Mouse (Mus musculus): Measurements from ENCODE around the gene Tmem132d. TPM values are rescaled to one million over a fixed set of nuclear protein-coding genes. Genes with fewer than 3 reads are reported as not detected.

The Tmem132d gene
- polyA plus RNA-seq, 1 experiment from 2014 or later: 0.56 TPM

DNA sequence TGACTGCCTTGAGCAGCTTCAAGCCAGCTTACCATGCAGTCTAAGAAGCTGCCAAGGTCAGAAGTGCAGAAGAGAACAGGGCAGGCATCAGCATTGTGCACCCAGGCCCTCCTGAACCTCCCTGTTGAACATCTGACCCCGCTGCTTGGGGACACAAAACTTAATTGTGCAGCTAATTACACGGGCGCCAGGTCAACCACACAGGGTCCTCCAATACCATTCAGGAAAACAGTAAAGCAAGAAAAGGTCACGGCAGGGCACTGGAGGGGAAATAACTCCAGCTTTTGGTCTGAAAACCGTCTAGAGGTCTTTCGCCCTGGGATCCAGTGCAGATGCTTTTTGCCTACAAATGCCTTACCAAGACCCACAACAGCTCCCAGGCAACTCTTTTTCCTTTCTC, 159.6 kb downstream of the Tmem132d start:
- Histone ChIP-seq H3K9me3 (replicated peaks; ENCODE audit: control insufficient read depth, low read length) (no peaks in the 10 kb centered on the region), H3K9ac (replicated peaks; ENCODE audit: low read length) (no peak overlapping the region), H3K4me3 (ENCODE audit: low read depth, low read length) (no peak overlapping the region), H3K36me3 (replicated peaks; ENCODE audit: control insufficient read depth, insufficient read depth, low read depth, low read length) (no peaks in the 10 kb centered on the region), H3K4me2 (ENCODE audit: low read depth, low read length) (no peak overlapping the region), H3K27me3 (ENCODE audit: control insufficient read depth, insufficient read depth, low read length) (no peaks in the 10 kb centered on the region), H3K4me1 (ENCODE audit: control insufficient read depth, insufficient read depth, low read length) (no peaks in the 10 kb centered on the region), H3K27ac (replicated peaks; ENCODE audit: low read depth, low read length) (no peak overlapping the region)
- ATAC-seq (replicated peaks; ENCODE audit: insufficient number of reproducible peaks, low FRiP score, low TSS enrichment, low read depth): no peak
- WGBS: 7% methylated on average over 6 of the region's 6 CpGs
- no peak for DNase-seq (ENCODE audit: low spot score)

DNA sequence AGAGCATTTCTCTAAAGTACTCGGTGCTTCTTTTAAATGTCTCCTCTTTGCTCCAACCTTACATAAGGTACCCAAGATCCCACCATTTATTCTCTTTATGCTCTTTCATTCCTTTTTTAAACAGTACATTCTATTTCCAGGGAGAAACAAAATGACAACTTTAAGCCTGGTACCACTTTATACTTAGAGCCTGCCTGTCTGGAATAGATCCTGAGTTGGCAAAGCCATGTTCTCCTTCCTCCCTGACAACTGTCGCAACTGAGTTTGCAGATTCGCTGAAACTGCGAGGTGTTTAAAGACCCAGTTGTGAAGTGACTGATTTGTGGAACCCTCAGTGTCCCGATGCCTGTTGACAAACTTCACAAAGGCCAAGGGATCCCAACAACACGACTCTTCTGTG, 165.5 kb downstream of the Tmem132d start:
- WGBS: 96% methylated on average over 6 of the region's 6 CpGs

DNA sequence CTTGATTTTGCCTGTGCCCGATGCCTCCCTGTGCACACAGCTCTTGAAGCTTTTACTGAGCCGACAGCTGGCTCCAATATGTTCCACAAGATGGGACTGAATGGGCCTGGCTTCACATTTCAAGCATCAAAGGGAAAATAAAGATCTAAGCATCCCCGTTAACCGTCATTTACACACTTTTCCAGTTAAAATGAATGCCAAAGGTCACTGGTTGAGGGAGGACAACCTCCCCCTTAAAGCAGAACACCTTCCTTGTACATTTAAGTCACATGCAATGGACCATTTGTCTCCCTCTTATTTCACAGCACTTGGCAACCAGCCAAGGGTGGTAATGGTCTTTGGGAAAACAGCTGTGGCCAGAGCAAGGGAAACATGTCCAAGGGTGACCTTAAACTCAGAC, 188.7 kb downstream of the Tmem132d start:
- peak; percentile 82 for DNase-seq (ENCODE audit: low spot score)

More for the DNA sequence above, 165.5 kb downstream of the Tmem132d start:
- H3K27ac ChIP-seq (replicated peaks; ENCODE audit: low read depth, low read length): no peak overlapping the region
- DNase-seq (ENCODE audit: low spot score) (no peak), ATAC-seq (replicated peaks; ENCODE audit: insufficient number of reproducible peaks, low FRiP score, low TSS enrichment, low read depth) (no peak)
- no peak overlapping the region for H3K4me3 ChIP-seq (ENCODE audit: low read depth, low read length)
- H3K4me2 ChIP-seq (ENCODE audit: low read depth, low read length): no peak overlapping the region
- H3K9ac ChIP-seq (replicated peaks; ENCODE audit: low read length): no peak overlapping the region
- H3K4me1 ChIP-seq (ENCODE audit: control insufficient read depth, insufficient read depth, low read length): no peaks in the 10 kb centered on the region
- H3K36me3 ChIP-seq (replicated peaks; ENCODE audit: control insufficient read depth, insufficient read depth, low read depth, low read length): no peaks in the 10 kb centered on the region
- H3K27me3 ChIP-seq (ENCODE audit: control insufficient read depth, insufficient read depth, low read length): no peaks in the 10 kb centered on the region
- H3K9me3 ChIP-seq (replicated peaks; ENCODE audit: control insufficient read depth, low read length): no peaks in the 10 kb centered on the region

DNA sequence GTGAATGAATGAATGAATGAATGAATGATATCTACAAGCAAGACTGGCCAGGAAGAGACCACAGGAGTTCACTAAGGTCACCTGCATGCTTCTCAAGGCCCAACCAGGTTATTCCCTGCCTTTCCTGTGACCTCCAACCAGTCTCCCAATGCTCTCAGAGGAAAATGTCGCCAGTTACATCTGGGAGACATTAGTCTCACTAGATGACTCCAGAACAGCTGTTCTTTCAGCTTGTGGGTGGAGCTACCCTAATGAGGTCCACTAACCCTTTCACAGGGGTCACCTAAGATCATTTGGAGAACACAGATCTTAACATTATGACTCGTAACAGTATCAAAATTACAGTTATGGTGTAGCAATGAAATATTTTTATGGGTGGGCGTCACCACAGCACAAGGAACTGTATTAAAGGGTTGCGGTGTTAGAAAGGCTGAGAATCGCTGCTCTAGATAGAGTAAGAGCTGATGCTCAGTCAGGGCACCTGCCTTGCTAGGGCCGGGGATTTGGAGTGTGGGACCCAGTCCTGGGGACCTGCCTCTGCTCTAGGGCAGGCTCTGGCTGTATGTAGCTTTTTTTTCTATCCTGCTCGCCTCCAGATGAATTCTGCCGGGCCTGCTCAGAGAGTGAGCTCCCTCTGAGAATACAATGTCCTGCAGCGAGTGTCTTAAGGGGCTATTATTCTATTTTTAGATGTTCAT, 196.1 kb downstream of the Tmem132d start:
- Histone ChIP-seq H3K4me1 (ENCODE audit: control insufficient read depth, insufficient read depth, low read length) (no peaks in the 10 kb centered on the region), H3K4me2 (ENCODE audit: low read depth, low read length) (no peak overlapping the region), H3K9me3 (replicated peaks; ENCODE audit: control insufficient read depth, low read length) (no peaks in the 10 kb centered on the region; the same call in 1 of the 2 replicates), H3K36me3 (replicated peaks; ENCODE audit: control insufficient read depth, insufficient read depth, low read depth, low read length) (no peaks in the 10 kb centered on the region), H3K27ac (replicated peaks; ENCODE audit: low read depth, low read length) (no peak overlapping the region), H3K4me3 (ENCODE audit: low read depth, low read length) (no peak overlapping the region), H3K27me3 (ENCODE audit: control insufficient read depth, insufficient read depth, low read length) (no peaks in the 10 kb centered on the region), H3K9ac (replicated peaks; ENCODE audit: low read length) (no peak overlapping the region)
- WGBS: 39% methylated on average over 9 of the region's 9 CpGs
- DNase-seq (ENCODE audit: low spot score) (peak; percentile 59), ATAC-seq (replicated peaks; ENCODE audit: insufficient number of reproducible peaks, low FRiP score, low TSS enrichment, low read depth) (no peak)

More for the DNA sequence above, 188.7 kb downstream of the Tmem132d start:
- Histone ChIP-seq H3K4me2 (ENCODE audit: low read depth, low read length) (no peak overlapping the region), H3K27ac (replicated peaks; ENCODE audit: low read depth, low read length) (no peak overlapping the region), H3K36me3 (replicated peaks; ENCODE audit: control insufficient read depth, insufficient read depth, low read depth, low read length) (no peaks in the 10 kb centered on the region), H3K27me3 (ENCODE audit: control insufficient read depth, insufficient read depth, low read length) (no peaks in the 10 kb centered on the region), H3K4me3 (ENCODE audit: low read depth, low read length) (no peak overlapping the region), H3K9me3 (replicated peaks; ENCODE audit: control insufficient read depth, low read length) (no peaks in the 10 kb centered on the region), H3K9ac (replicated peaks; ENCODE audit: low read length) (no peak overlapping the region), H3K4me1 (ENCODE audit: control insufficient read depth, insufficient read depth, low read length) (no peaks in the 10 kb centered on the region)
- no peak for ATAC-seq (replicated peaks; ENCODE audit: insufficient number of reproducible peaks, low FRiP score, low TSS enrichment, low read depth)
- 25% methylated on average over 4 of the region's 4 CpGs for WGBS

DNA sequence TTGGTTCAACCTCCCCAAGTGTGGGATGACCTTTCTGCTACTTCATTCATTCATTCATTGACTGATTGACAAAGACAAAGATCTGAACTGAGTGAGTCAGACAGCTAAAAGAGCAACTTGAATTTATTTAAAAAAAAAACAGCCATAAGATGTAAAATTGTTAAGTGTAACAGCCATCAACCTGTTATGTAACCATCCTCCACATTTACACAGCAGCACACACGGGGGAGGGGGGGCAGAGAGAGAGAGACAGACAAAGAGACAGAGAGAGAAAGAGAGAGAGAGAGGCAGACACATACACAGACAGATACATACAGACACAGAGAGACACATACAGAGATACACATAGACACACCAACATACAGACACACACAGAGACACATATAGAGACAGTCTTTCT, 197.3 kb downstream of the Tmem132d start:
- Histone ChIP-seq H3K4me2 (ENCODE audit: low read depth, low read length) (no peak overlapping the region), H3K4me1 (ENCODE audit: control insufficient read depth, insufficient read depth, low read length) (no peaks in the 10 kb centered on the region), H3K9ac (replicated peaks; ENCODE audit: low read length) (no peak overlapping the region), H3K36me3 (replicated peaks; ENCODE audit: control insufficient read depth, insufficient read depth, low read depth, low read length) (no peaks in the 10 kb centered on the region), H3K9me3 (replicated peaks; ENCODE audit: control insufficient read depth, low read length) (no peaks in the 10 kb centered on the region; the same call in 1 of the 2 replicates), H3K27ac (replicated peaks; ENCODE audit: low read depth, low read length) (no peak overlapping the region), H3K4me3 (ENCODE audit: low read depth, low read length) (no peak overlapping the region), H3K27me3 (ENCODE audit: control insufficient read depth, insufficient read depth, low read length) (no peaks in the 10 kb centered on the region)
- no peak for ATAC-seq (replicated peaks; ENCODE audit: insufficient number of reproducible peaks, low FRiP score, low TSS enrichment, low read depth)
- 63% methylated on average over 1 of the region's 1 CpGs for WGBS
- no peak for DNase-seq (ENCODE audit: low spot score)

DNA sequence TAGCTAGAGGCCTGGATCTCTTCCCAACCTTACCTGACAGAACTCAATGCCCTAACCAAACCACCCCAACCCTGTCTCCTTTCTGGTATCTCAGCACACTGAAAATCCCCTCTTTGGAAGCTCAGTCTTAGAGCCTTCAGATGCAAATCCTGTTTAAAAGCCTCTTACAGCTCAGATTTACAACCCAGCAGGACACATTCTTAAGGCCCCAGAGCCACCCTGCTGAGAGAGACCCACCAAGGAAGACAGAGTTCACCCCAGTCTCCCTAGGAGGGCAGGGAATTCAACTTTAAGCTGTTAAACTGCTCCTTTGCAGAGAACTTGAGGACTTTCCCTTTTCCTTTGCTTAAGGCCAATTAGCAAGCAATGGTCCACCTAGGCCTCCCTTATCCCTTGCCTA, 199.8 kb downstream of the Tmem132d start:
- H3K27ac ChIP-seq (replicated peaks; ENCODE audit: low read depth, low read length): no peak overlapping the region
- no peaks in the 10 kb centered on the region; the same call in 1 of the 2 replicates for H3K9me3 ChIP-seq (replicated peaks; ENCODE audit: control insufficient read depth, low read length)
- no peaks in the 10 kb centered on the region for H3K27me3 ChIP-seq (ENCODE audit: control insufficient read depth, insufficient read depth, low read length)
- H3K4me2 ChIP-seq (ENCODE audit: low read depth, low read length): no peak overlapping the region
- ATAC-seq (replicated peaks; ENCODE audit: insufficient number of reproducible peaks, low FRiP score, low TSS enrichment, low read depth) (no peak), DNase-seq (ENCODE audit: low spot score) (no peak)
- H3K36me3 ChIP-seq (replicated peaks; ENCODE audit: control insufficient read depth, insufficient read depth, low read depth, low read length): no peaks in the 10 kb centered on the region
- H3K4me1 ChIP-seq (ENCODE audit: control insufficient read depth, insufficient read depth, low read length): no peaks in the 10 kb centered on the region
- no peak overlapping the region for H3K4me3 ChIP-seq (ENCODE audit: low read depth, low read length)
- no peak overlapping the region for H3K9ac ChIP-seq (replicated peaks; ENCODE audit: low read length)

DNA sequence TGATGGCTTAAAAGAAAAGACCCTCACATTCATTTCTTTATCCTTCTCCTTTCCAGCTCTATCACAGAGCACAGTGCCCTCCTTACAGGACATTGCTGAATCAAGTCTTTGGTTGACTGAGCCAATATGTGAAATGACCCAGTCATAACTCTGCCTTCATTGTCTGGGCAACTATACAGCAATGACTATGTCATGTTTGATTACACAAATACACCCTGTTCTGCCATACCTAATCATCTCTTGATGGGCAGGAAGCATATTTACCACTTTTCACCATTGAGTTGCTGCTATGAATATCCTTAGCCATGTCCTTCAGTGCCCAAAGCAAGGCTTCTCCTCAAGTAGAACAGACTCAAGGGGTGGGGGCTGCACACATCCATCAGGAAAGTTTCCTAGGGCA, 214.6 kb downstream of the Tmem132d start:
- H3K27me3 ChIP-seq (ENCODE audit: control insufficient read depth, insufficient read depth, low read length): no peaks in the 10 kb centered on the region
- H3K4me3 ChIP-seq (ENCODE audit: low read depth, low read length): no peak overlapping the region
- H3K4me2 ChIP-seq (ENCODE audit: low read depth, low read length): no peak overlapping the region
- no peaks in the 10 kb centered on the region for H3K9me3 ChIP-seq (replicated peaks; ENCODE audit: control insufficient read depth, low read length)
- H3K9ac ChIP-seq (replicated peaks; ENCODE audit: low read length): no peak overlapping the region
- no peak overlapping the region for H3K27ac ChIP-seq (replicated peaks; ENCODE audit: low read depth, low read length)
- no peaks in the 10 kb centered on the region for H3K36me3 ChIP-seq (replicated peaks; ENCODE audit: control insufficient read depth, insufficient read depth, low read depth, low read length)
- no peak for ATAC-seq (replicated peaks; ENCODE audit: insufficient number of reproducible peaks, low FRiP score, low TSS enrichment, low read depth)
- no peak for DNase-seq (ENCODE audit: low spot score)
- no peaks in the 10 kb centered on the region for H3K4me1 ChIP-seq (ENCODE audit: control insufficient read depth, insufficient read depth, low read length)

DNA sequence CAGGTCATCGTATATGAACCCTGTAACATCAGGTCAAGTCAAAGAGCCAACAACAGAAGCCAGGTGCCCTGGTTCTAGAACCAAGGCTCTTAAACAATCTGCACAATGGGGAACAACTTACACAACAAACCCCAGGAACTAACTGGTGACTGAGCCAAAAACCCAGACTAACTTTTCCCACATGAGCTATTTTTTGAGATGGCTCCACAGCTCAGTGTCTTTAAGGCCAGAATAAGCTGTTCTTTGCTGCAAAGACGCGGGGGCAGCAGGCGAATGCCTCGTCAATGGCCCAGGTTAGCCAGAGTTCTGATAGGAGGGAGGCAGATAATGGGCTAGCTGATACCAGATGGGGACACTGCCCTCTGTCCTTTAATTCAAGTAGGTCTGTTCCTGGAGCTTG, 221.8 kb downstream of the Tmem132d start:
- H3K9ac ChIP-seq (replicated peaks; ENCODE audit: low read length): no peak overlapping the region
- H3K4me2 ChIP-seq (ENCODE audit: low read depth, low read length): no peak overlapping the region
- no peaks in the 10 kb centered on the region for H3K9me3 ChIP-seq (replicated peaks; ENCODE audit: control insufficient read depth, low read length)
- H3K27ac ChIP-seq (replicated peaks; ENCODE audit: low read depth, low read length): no peak overlapping the region
- ATAC-seq (replicated peaks; ENCODE audit: insufficient number of reproducible peaks, low FRiP score, low TSS enrichment, low read depth) (no peak), DNase-seq (ENCODE audit: low spot score) (no peak)
- no peak overlapping the region for H3K4me3 ChIP-seq (ENCODE audit: low read depth, low read length)
- H3K27me3 ChIP-seq (ENCODE audit: control insufficient read depth, insufficient read depth, low read length): no peaks in the 10 kb centered on the region
- 88% methylated on average over 5 of the region's 5 CpGs for WGBS
- H3K4me1 ChIP-seq (ENCODE audit: control insufficient read depth, insufficient read depth, low read length): no peaks in the 10 kb centered on the region
- H3K36me3 ChIP-seq (replicated peaks; ENCODE audit: control insufficient read depth, insufficient read depth, low read depth, low read length): no peaks in the 10 kb centered on the region
